In genomic region chr11:4141505-4141904, GRCm38 (mm10) we compare ENCODE assay signal across 25 mouse cellular contexts. TPM values are rescaled to one million over a fixed set of nuclear protein-coding genes. Genes with fewer than 3 reads are reported as not detected.
A peak's percentile ranks its signal among the peaks of the same experiment; 100 is the strongest.
DNase-seq lines count a peak whose midpoint lies in the region; ATAC-seq and TF ChIP-seq lines count a peak whose summit lies in the region.
"Had no signal": no experiment of that assay in that cellular context is flagged by ENCODE, and none has a peak within 500 bp of the region (broad histone marks: within the 10 kb centered on the region; RNA-seq: fewer than 3 reads in every experiment).

No protein-coding gene starts in this region.

- no peak overlapping the region for H3K9ac ChIP-seq in lung, embryonic 15.5 days
- H3K9ac ChIP-seq in lung, postnatal 0 days (replicated peaks; ENCODE audit: low read depth), result no peak overlapping the region
- H3K9ac ChIP-seq in midbrain, embryonic 11.5 days (ENCODE audit: low read length), result no peak overlapping the region
- no peak overlapping the region for H3K9ac ChIP-seq in midbrain, postnatal 0 days (replicated peaks; ENCODE audit: low read length, poor library complexity, severe bottlenecking)
- H3K9ac ChIP-seq: embryonic facial prominence, embryonic 12.5 days; forebrain, embryonic 13.5 days had no signal

- no peaks in the 10 kb centered on the region for H3K27me3 ChIP-seq in kidney, adult 2 months (replicated peaks; ENCODE audit: control insufficient read depth, insufficient read depth, low read length)
- no peaks in the 10 kb centered on the region for H3K27me3 ChIP-seq in lung, embryonic 15.5 days
- no peaks in the 10 kb centered on the region for H3K27me3 ChIP-seq in lung, postnatal 0 days (replicated peaks; ENCODE audit: insufficient read depth, low read length)
- H3K27me3 ChIP-seq in midbrain, embryonic 11.5 days (ENCODE audit: control insufficient read depth, insufficient read depth, low read length), result no peaks in the 10 kb centered on the region
- H3K27me3 ChIP-seq in midbrain, postnatal 0 days (ENCODE audit: insufficient read depth, low read length), result no peaks in the 10 kb centered on the region
- H3K27me3 ChIP-seq: CH12.LX; embryonic facial prominence, embryonic 12.5 days; forebrain, embryonic 13.5 days; Patski had no signal

- no peak for ATAC-seq in lung, embryonic 15.5 days (ENCODE audit: borderline replicate concordance, extremely low read depth, low FRiP score, low TSS enrichment)
- peak; percentile 87 for ATAC-seq in lung, postnatal 0 days
- ATAC-seq in midbrain, embryonic 11.5 days (ENCODE audit: low FRiP score), result no peak
- ATAC-seq in midbrain, postnatal 0 days (ENCODE audit: low FRiP score), result no peak
- ATAC-seq: activated CD4-positive, CD25-positive, alpha-beta regulatory T cell, adult 4 months; CD4-positive, CD25-positive, alpha-beta regulatory T cell, adult 4 months; forebrain, embryonic 13.5 days; Patski had no signal

- TF ChIP-seq EP300 in lung, postnatal 0 days (IDR thresholded peaks at IDR 0.05), result peak; percentile 70

- H3K4me3 ChIP-seq in kidney, adult 2 months (ENCODE audit: insufficient read depth, low read depth, low read length), result no peak overlapping the region
- no peak overlapping the region for H3K4me3 ChIP-seq in lung, embryonic 15.5 days
- no peak overlapping the region for H3K4me3 ChIP-seq in lung, postnatal 0 days (ENCODE audit: low read depth, low read length)
- H3K4me3 ChIP-seq in midbrain, embryonic 11.5 days (ENCODE audit: low read depth, low read length), result no peak overlapping the region
- no peak overlapping the region for H3K4me3 ChIP-seq in midbrain, postnatal 0 days (ENCODE audit: low read depth, low read length)
- H3K4me3 ChIP-seq: embryonic facial prominence, embryonic 10.5 days; embryonic facial prominence, embryonic 12.5 days; forebrain, embryonic 13.5 days had no signal

- no peaks in the 10 kb centered on the region for H3K9me3 ChIP-seq in lung, embryonic 15.5 days
- no peaks in the 10 kb centered on the region for H3K9me3 ChIP-seq in lung, postnatal 0 days (ENCODE audit: low read length)
- H3K9me3 ChIP-seq in midbrain, embryonic 11.5 days (ENCODE audit: control insufficient read depth, low read length), result no peaks in the 10 kb centered on the region
- H3K9me3 ChIP-seq in midbrain, postnatal 0 days (ENCODE audit: low read length), result no peaks in the 10 kb centered on the region
- H3K9me3 ChIP-seq: embryonic facial prominence, embryonic 10.5 days; embryonic facial prominence, embryonic 12.5 days; forebrain, embryonic 13.5 days; G1E had no signal

- no peak overlapping the region for H3K4me2 ChIP-seq in lung, embryonic 15.5 days
- no peak overlapping the region for H3K4me2 ChIP-seq in lung, postnatal 0 days (replicated peaks; ENCODE audit: low read depth, low read length)
- no peak overlapping the region for H3K4me2 ChIP-seq in midbrain, embryonic 11.5 days
- no peak overlapping the region for H3K4me2 ChIP-seq in midbrain, postnatal 0 days (ENCODE audit: low read depth, low read length, poor library complexity, severe bottlenecking)
- H3K4me2 ChIP-seq: embryonic facial prominence, embryonic 12.5 days; forebrain, embryonic 13.5 days had no signal

- no peak for TF ChIP-seq CTCF in kidney, adult 2 months (conservative IDR thresholded peaks at IDR 0.05; ENCODE audit: insufficient read depth, insufficient read length, low read depth, low read length)
- TF ChIP-seq CTCF in lung, postnatal 0 days (IDR thresholded peaks at IDR 0.05), result no peak
- TF ChIP-seq CTCF in midbrain, postnatal 0 days (IDR thresholded peaks at IDR 0.05), result no peak

- TF ChIP-seq POLR2A in kidney, adult 2 months (IDR thresholded peaks at IDR 0.05; ENCODE audit: low read depth, low read length), result no peak

- 0 out of 2 replicates have a peak overlapping the region, but pooled peaks have one; percentile 24 for H3K27ac ChIP-seq in kidney, adult 2 months (ENCODE audit: insufficient read depth, low read depth, low read length)
- peak overlapping the region; percentile 63 for H3K27ac ChIP-seq in lung, embryonic 15.5 days
- peak overlapping the region; percentile 39; the same call in 1 of the 2 replicates for H3K27ac ChIP-seq in lung, postnatal 0 days (ENCODE audit: low read length)
- no peak overlapping the region for H3K27ac ChIP-seq in midbrain, embryonic 11.5 days (ENCODE audit: low read depth, low read length)
- no peak overlapping the region for H3K27ac ChIP-seq in midbrain, postnatal 0 days (ENCODE audit: low read depth, low read length)
- H3K27ac ChIP-seq: embryonic facial prominence, embryonic 10.5 days; embryonic facial prominence, embryonic 12.5 days; forebrain, embryonic 13.5 days had no signal

- peaks cover under 1% of the 10 kb centered on the region; the same call in 1 of the 2 replicates for H3K4me1 ChIP-seq in kidney, adult 2 months (ENCODE audit: control insufficient read depth, insufficient read depth, low read length)
- peaks cover 6% of the 10 kb centered on the region; the same call in 1 of the 2 replicates for H3K4me1 ChIP-seq in lung, embryonic 15.5 days
- peaks cover 2% of the 10 kb centered on the region; the same call in 1 of the 2 replicates for H3K4me1 ChIP-seq in lung, postnatal 0 days (ENCODE audit: insufficient read depth, low read depth, low read length)
- H3K4me1 ChIP-seq in midbrain, embryonic 11.5 days (ENCODE audit: control insufficient read depth, insufficient read depth, low read length), result no peaks in the 10 kb centered on the region; the same call in 1 of the 2 replicates
- H3K4me1 ChIP-seq in midbrain, postnatal 0 days (ENCODE audit: insufficient read depth, low read length), result peaks cover 7% of the 10 kb centered on the region; the same call in 1 of the 2 replicates

- no peak for DNase-seq in kidney, adult 2 months
- no peak for DNase-seq in kidney, adult 8-10 months
- DNase-seq in lung, postnatal 4 days, result no peak
- peak; percentile 75 for DNase-seq in lung, postnatal 0 days (ENCODE audit: low spot score)
- no peak for DNase-seq in lung, adult 18-20 months
- DNase-seq in midbrain, embryonic 11.5 days (ENCODE audit: low spot score, missing footprints), result peak; percentile 69
- no peak for DNase-seq in midbrain, postnatal 0 days (ENCODE audit: low spot score)
- DNase-seq: adrenal gland, adult 8-10 months; adrenal gland, postnatal 14 days; adrenal gland, postnatal 36 days; B cell, adult 2 months; cerebellum, adult 11-12 months; cerebellum, adult 2 months; cerebellum, adult 9-10 months; cerebellum, postnatal 10 days; cerebellum, postnatal 25 days had no signal

- no peaks in the 10 kb centered on the region for H3K36me3 ChIP-seq in kidney, adult 2 months (ENCODE audit: control insufficient read depth, insufficient read depth, low read length)
- peaks cover 58% of the 10 kb centered on the region for H3K36me3 ChIP-seq in lung, embryonic 15.5 days
- peaks cover 12% of the 10 kb centered on the region; the same call in 1 of the 2 replicates for H3K36me3 ChIP-seq in lung, postnatal 0 days (ENCODE audit: insufficient read depth, low read length)
- peaks cover 11% of the 10 kb centered on the region for H3K36me3 ChIP-seq in midbrain, embryonic 11.5 days (ENCODE audit: control insufficient read depth, insufficient read depth, low read length)
- H3K36me3 ChIP-seq in midbrain, postnatal 0 days (ENCODE audit: insufficient read depth, low read length), result peaks cover 52% of the 10 kb centered on the region

RNA-seq across cellular contexts. Expression of gene Rnf215, which starts 6.5 kb away (rescaled TPM):
- polyA plus RNA-seq in kidney, adult 2 months (2012; rRNA removed), result 25.2 and 26.7 TPM in 2 replicates
- 33.1 and 34.2 TPM in 2 replicates for polyA plus RNA-seq in lung, embryonic 15.5 days (2015; fragmentation: Nextera tagmentation; extraction: Ambion mirVana)
- 57.8 and 59.0 TPM in 2 replicates for polyA plus RNA-seq in lung, postnatal 0 days (2015; fragmentation: Nextera tagmentation; extraction: Ambion mirVana)
- polyA plus RNA-seq in midbrain, embryonic 11.5 days (2014; fragmentation: Nextera tagmentation; extraction: Ambion mirVana), result 23.5 and 26.7 TPM in 2 replicates
- total RNA-seq in midbrain, postnatal 0 days (2014; rRNA removed), result 93.8 and 112 TPM in 2 replicates
- polyA plus RNA-seq in midbrain, postnatal 0 days (2015; fragmentation: Nextera tagmentation; extraction: Ambion mirVana), result 49.2 and 52.9 TPM in 2 replicates

RNA-seq across cellular contexts. Expression of gene Sec14l2, which starts 18.3 kb away (rescaled TPM):
- polyA plus RNA-seq in kidney, adult 2 months (2012; rRNA removed), result 1.5 and 1.8 TPM in 2 replicates
- polyA plus RNA-seq in lung, embryonic 15.5 days (2015; fragmentation: Nextera tagmentation; extraction: Ambion mirVana), result 2.2 and 3.0 TPM in 2 replicates
- polyA plus RNA-seq in lung, postnatal 0 days (2015; fragmentation: Nextera tagmentation; extraction: Ambion mirVana), result 6.5 and 7.6 TPM in 2 replicates
- 1.9 TPM in 2 replicates for polyA plus RNA-seq in midbrain, embryonic 11.5 days (2014; fragmentation: Nextera tagmentation; extraction: Ambion mirVana)
- total RNA-seq in midbrain, postnatal 0 days (2014; rRNA removed), result 8.2 and 13.2 TPM in 2 replicates
- polyA plus RNA-seq in midbrain, postnatal 0 days (2015; fragmentation: Nextera tagmentation; extraction: Ambion mirVana), result 5.5 and 6.9 TPM in 2 replicates

RNA-seq across cellular contexts. Expression of gene Ccdc157, which starts 18.6 kb away (rescaled TPM):
- 9.6 and 12.1 TPM in 2 replicates for polyA plus RNA-seq in kidney, adult 2 months (2012; rRNA removed)
- polyA plus RNA-seq in lung, embryonic 15.5 days (2015; fragmentation: Nextera tagmentation; extraction: Ambion mirVana), result 8.9 and 9.5 TPM in 2 replicates
- polyA plus RNA-seq in lung, postnatal 0 days (2015; fragmentation: Nextera tagmentation; extraction: Ambion mirVana), result 7.3 and 8.2 TPM in 2 replicates
- polyA plus RNA-seq in midbrain, embryonic 11.5 days (2014; fragmentation: Nextera tagmentation; extraction: Ambion mirVana), result 2.5 and 3.1 TPM in 2 replicates
- 22.0 and 23.3 TPM in 2 replicates for total RNA-seq in midbrain, postnatal 0 days (2014; rRNA removed)
- 9.0 and 10.7 TPM in 2 replicates for polyA plus RNA-seq in midbrain, postnatal 0 days (2015; fragmentation: Nextera tagmentation; extraction: Ambion mirVana)

RNA-seq across cellular contexts. Expression of gene Sf3a1, which starts 18.6 kb away (rescaled TPM):
- 21.0 and 21.1 TPM in 2 replicates for polyA plus RNA-seq in kidney, adult 2 months (2012; rRNA removed)
- 44.8 and 45.8 TPM in 2 replicates for polyA plus RNA-seq in lung, embryonic 15.5 days (2015; fragmentation: Nextera tagmentation; extraction: Ambion mirVana)
- polyA plus RNA-seq in lung, postnatal 0 days (2015; fragmentation: Nextera tagmentation; extraction: Ambion mirVana), result 12.6 and 13.4 TPM in 2 replicates
- 92.1 and 93.6 TPM in 2 replicates for polyA plus RNA-seq in midbrain, embryonic 11.5 days (2014; fragmentation: Nextera tagmentation; extraction: Ambion mirVana)
- total RNA-seq in midbrain, postnatal 0 days (2014; rRNA removed), result 46.0 and 49.6 TPM in 2 replicates
- 34.2 and 37.3 TPM in 2 replicates for polyA plus RNA-seq in midbrain, postnatal 0 days (2015; fragmentation: Nextera tagmentation; extraction: Ambion mirVana)

RNA-seq across cellular contexts. Expression of gene Tbc1d10a, which starts 45.1 kb away (rescaled TPM):
- 91.4 and 115 TPM in 2 replicates for polyA plus RNA-seq in kidney, adult 2 months (2012; rRNA removed)
- 32.3 and 34.2 TPM in 2 replicates for polyA plus RNA-seq in lung, embryonic 15.5 days (2015; fragmentation: Nextera tagmentation; extraction: Ambion mirVana)
- polyA plus RNA-seq in lung, postnatal 0 days (2015; fragmentation: Nextera tagmentation; extraction: Ambion mirVana), result 41.7 and 43.8 TPM in 2 replicates
- 14.6 and 17.3 TPM in 2 replicates for polyA plus RNA-seq in midbrain, embryonic 11.5 days (2014; fragmentation: Nextera tagmentation; extraction: Ambion mirVana)
- 41.9 and 48.4 TPM in 2 replicates for total RNA-seq in midbrain, postnatal 0 days (2014; rRNA removed)
- polyA plus RNA-seq in midbrain, postnatal 0 days (2015; fragmentation: Nextera tagmentation; extraction: Ambion mirVana), result 31.9 and 36.2 TPM in 2 replicates

Comparison
In these comparisons a context has a peak if more than half of its experiments do, and no peak if none do; other contexts are left out.
1. DNase-seq: peak in lung, postnatal 0 days (single experiment) and midbrain, embryonic 11.5 days (single experiment); none in kidney, adult 2 months (single experiment), kidney, adult 8-10 months (0 of 2), lung, postnatal 4 days (0 of 2), lung, adult 18-20 months (0 of 2) and midbrain, postnatal 0 days (single experiment).
2. H3K27ac ChIP-seq: peak in kidney, adult 2 months (single experiment), lung, embryonic 15.5 days (single experiment) and lung, postnatal 0 days (single experiment); none in midbrain, embryonic 11.5 days (single experiment) and midbrain, postnatal 0 days (single experiment).